Mouse (Mus musculus): ENCODE results near the gene Lpcat2. TPM values are rescaled to one million over a fixed set of nuclear protein-coding genes. Genes with fewer than 3 reads are reported as not detected.

Gene Lpcat2
- polyA plus RNA-seq, 1 experiment from 2014 or later, result 8.5 TPM

- no peak for DNase-seq (ENCODE audit: low spot score)
- peaks cover 8% of the 10 kb centered on the region; the same call in 1 of the 2 replicates for H3K36me3 ChIP-seq (ENCODE audit: control insufficient read depth, insufficient read depth, low read length)
- ATAC-seq (ENCODE audit: insufficient number of reproducible peaks, low FRiP score, low TSS enrichment, low read depth), result no peak
- no peaks in the 10 kb centered on the region for H3K9me3 ChIP-seq (ENCODE audit: control insufficient read depth, low read length)
- H3K9ac ChIP-seq (ENCODE audit: low read length), result no peak overlapping the region
- H3K4me3 ChIP-seq (ENCODE audit: low read depth, low read length), result no peak overlapping the region
- no peak overlapping the region for H3K4me2 ChIP-seq (ENCODE audit: low read depth, severe bottlenecking)
- H3K27ac ChIP-seq (replicated peaks; ENCODE audit: low read depth, low read length), result no peak overlapping the region
- no peaks in the 10 kb centered on the region for H3K4me1 ChIP-seq (ENCODE audit: control insufficient read depth, insufficient read depth, low read length)
- WGBS, result 78% methylated on average over 9 of the region's 9 CpGs
- no peaks in the 10 kb centered on the region for H3K27me3 ChIP-seq (ENCODE audit: control insufficient read depth, insufficient read depth, low read length)
Measured at GRCm38 (mm10) chr8:92847299-92847698, 7.8 kb upstream of the Lpcat2 start.

- no peak for ATAC-seq (ENCODE audit: insufficient number of reproducible peaks, low FRiP score, low TSS enrichment, low read depth)
- no peak for DNase-seq (ENCODE audit: low spot score)
- Histone ChIP-seq H3K4me3 (ENCODE audit: low read depth, low read length) (no peak overlapping the region), H3K9me3 (ENCODE audit: control insufficient read depth, low read length) (no peaks in the 10 kb centered on the region), H3K4me1 (ENCODE audit: control insufficient read depth, insufficient read depth, low read length) (no peaks in the 10 kb centered on the region), H3K4me2 (ENCODE audit: low read depth, severe bottlenecking) (no peak overlapping the region), H3K27me3 (ENCODE audit: control insufficient read depth, insufficient read depth, low read length) (no peaks in the 10 kb centered on the region), H3K36me3 (ENCODE audit: control insufficient read depth, insufficient read depth, low read length) (peaks cover 6% of the 10 kb centered on the region; the same call in 1 of the 2 replicates), H3K27ac (replicated peaks; ENCODE audit: low read depth, low read length) (no peak overlapping the region), H3K9ac (ENCODE audit: low read length) (no peak overlapping the region)
- 76% methylated on average over 6 of the region's 6 CpGs for WGBS
Measured at GRCm38 (mm10) chr8:92849261-92849660, 5.9 kb upstream of the Lpcat2 start.

GRCm38 (mm10) chr8:92850239-92850638 is 4.9 kb upstream of the Lpcat2 start:
- Histone ChIP-seq H3K27ac (replicated peaks; ENCODE audit: low read depth, low read length) (no peak overlapping the region), H3K4me3 (ENCODE audit: low read depth, low read length) (no peak overlapping the region), H3K4me1 (ENCODE audit: control insufficient read depth, insufficient read depth, low read length) (no peaks in the 10 kb centered on the region), H3K9ac (ENCODE audit: low read length) (no peak overlapping the region), H3K27me3 (ENCODE audit: control insufficient read depth, insufficient read depth, low read length) (no peaks in the 10 kb centered on the region), H3K4me2 (ENCODE audit: low read depth, severe bottlenecking) (no peak overlapping the region), H3K36me3 (ENCODE audit: control insufficient read depth, insufficient read depth, low read length) (peaks cover 5% of the 10 kb centered on the region; the same call in 1 of the 2 replicates), H3K9me3 (ENCODE audit: control insufficient read depth, low read length) (no peaks in the 10 kb centered on the region)
- DNase-seq (ENCODE audit: low spot score), result no peak
- no peak for ATAC-seq (ENCODE audit: insufficient number of reproducible peaks, low FRiP score, low TSS enrichment, low read depth)
- WGBS, result 88% methylated on average over 4 of the region's 4 CpGs

GRCm38 (mm10) chr8:92851381-92851780 is 3.8 kb upstream of the Lpcat2 start:
- no peaks in the 10 kb centered on the region for H3K4me1 ChIP-seq (ENCODE audit: control insufficient read depth, insufficient read depth, low read length)
- peaks cover 3% of the 10 kb centered on the region; the same call in 1 of the 2 replicates for H3K36me3 ChIP-seq (ENCODE audit: control insufficient read depth, insufficient read depth, low read length)
- WGBS, result 86% methylated on average over 3 of the region's 3 CpGs
- no peak overlapping the region for H3K9ac ChIP-seq (ENCODE audit: low read length)
- H3K9me3 ChIP-seq (ENCODE audit: control insufficient read depth, low read length), result no peaks in the 10 kb centered on the region
- no peak overlapping the region for H3K27ac ChIP-seq (replicated peaks; ENCODE audit: low read depth, low read length)
- H3K4me3 ChIP-seq (ENCODE audit: low read depth, low read length), result no peak overlapping the region
- no peak overlapping the region for H3K4me2 ChIP-seq (ENCODE audit: low read depth, severe bottlenecking)
- no peaks in the 10 kb centered on the region for H3K27me3 ChIP-seq (ENCODE audit: control insufficient read depth, insufficient read depth, low read length)
- DNase-seq (ENCODE audit: low spot score), result no peak
- ATAC-seq (ENCODE audit: insufficient number of reproducible peaks, low FRiP score, low TSS enrichment, low read depth), result no peak

GRCm38 (mm10) chr8:92853188-92853983 is 1.8 kb upstream of the Lpcat2 start:
- no peak for ATAC-seq (ENCODE audit: insufficient number of reproducible peaks, low FRiP score, low TSS enrichment, low read depth)
- Histone ChIP-seq H3K27ac (replicated peaks; ENCODE audit: low read depth, low read length) (no peak overlapping the region), H3K36me3 (ENCODE audit: control insufficient read depth, insufficient read depth, low read length) (peaks cover 3% of the 10 kb centered on the region; the same call in 1 of the 2 replicates), H3K4me2 (ENCODE audit: low read depth, severe bottlenecking) (no peak overlapping the region), H3K9me3 (ENCODE audit: control insufficient read depth, low read length) (no peaks in the 10 kb centered on the region), H3K4me3 (ENCODE audit: low read depth, low read length) (no peak overlapping the region), H3K27me3 (ENCODE audit: control insufficient read depth, insufficient read depth, low read length) (no peaks in the 10 kb centered on the region), H3K9ac (ENCODE audit: low read length) (no peak overlapping the region), H3K4me1 (ENCODE audit: control insufficient read depth, insufficient read depth, low read length) (no peaks in the 10 kb centered on the region)
- 68% methylated on average over 18 of the region's 18 CpGs for WGBS
- no peak for DNase-seq (ENCODE audit: low spot score)

DNA sequence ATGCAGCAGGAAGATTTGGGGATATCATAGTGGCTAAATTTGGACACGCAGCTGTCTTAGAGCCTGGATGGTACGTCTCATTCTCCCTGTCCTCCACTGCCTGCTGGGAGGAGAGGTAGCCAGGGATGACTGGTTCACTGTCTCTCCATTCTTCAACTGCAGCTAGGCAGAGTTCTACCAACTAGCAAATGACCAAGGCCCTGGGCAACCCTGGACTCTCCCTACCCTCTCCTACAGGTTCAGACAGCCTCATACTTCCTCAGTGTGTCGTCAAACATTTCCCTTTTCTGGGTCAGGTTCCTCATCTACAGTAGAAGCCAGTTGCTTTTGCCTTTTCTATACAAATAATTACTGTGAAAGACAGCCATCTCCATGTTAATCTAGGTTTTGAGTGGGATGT is 466 bp upstream of the Lpcat2 start:
- WGBS, result 90% methylated on average over 3 of the region's 3 CpGs
- H3K27ac ChIP-seq (replicated peaks; ENCODE audit: low read depth, low read length), result no peak overlapping the region
- DNase-seq (ENCODE audit: low spot score) (no peak), ATAC-seq (ENCODE audit: insufficient number of reproducible peaks, low FRiP score, low TSS enrichment, low read depth) (no peak)
- H3K4me1 ChIP-seq (ENCODE audit: control insufficient read depth, insufficient read depth, low read length), result no peaks in the 10 kb centered on the region
- H3K27me3 ChIP-seq (ENCODE audit: control insufficient read depth, insufficient read depth, low read length), result no peaks in the 10 kb centered on the region
- H3K36me3 ChIP-seq (ENCODE audit: control insufficient read depth, insufficient read depth, low read length), result no peaks in the 10 kb centered on the region; the same call in 1 of the 2 replicates
- no peak overlapping the region for H3K4me3 ChIP-seq (ENCODE audit: low read depth, low read length)
- H3K9ac ChIP-seq (ENCODE audit: low read length), result no peak overlapping the region
- no peaks in the 10 kb centered on the region for H3K9me3 ChIP-seq (ENCODE audit: control insufficient read depth, low read length)
- H3K4me2 ChIP-seq (ENCODE audit: low read depth, severe bottlenecking), result peak overlapping the region; percentile 74; the same call in 1 of the 2 replicates

- peak overlapping the region; percentile 74; the same call in 1 of the 2 replicates for H3K4me2 ChIP-seq (ENCODE audit: low read depth, severe bottlenecking)
- DNase-seq (ENCODE audit: low spot score) (no peak), ATAC-seq (ENCODE audit: insufficient number of reproducible peaks, low FRiP score, low TSS enrichment, low read depth) (no peak)
- WGBS, result 91% methylated on average over 7 of the region's 7 CpGs
- H3K4me3 ChIP-seq (ENCODE audit: low read depth, low read length), result peak overlapping the region; percentile 60; the same call in 1 of the 2 replicates
- no peak overlapping the region for H3K9ac ChIP-seq (ENCODE audit: low read length)
- no peaks in the 10 kb centered on the region for H3K4me1 ChIP-seq (ENCODE audit: control insufficient read depth, insufficient read depth, low read length)
- H3K27me3 ChIP-seq (ENCODE audit: control insufficient read depth, insufficient read depth, low read length), result no peaks in the 10 kb centered on the region
- no peaks in the 10 kb centered on the region; the same call in 1 of the 2 replicates for H3K36me3 ChIP-seq (ENCODE audit: control insufficient read depth, insufficient read depth, low read length)
- no peaks in the 10 kb centered on the region for H3K9me3 ChIP-seq (ENCODE audit: control insufficient read depth, low read length)
- no peak overlapping the region for H3K27ac ChIP-seq (replicated peaks; ENCODE audit: low read depth, low read length)
Measured at GRCm38 (mm10) chr8:92856273-92856986, 1.3 kb downstream of the Lpcat2 start.

DNA sequence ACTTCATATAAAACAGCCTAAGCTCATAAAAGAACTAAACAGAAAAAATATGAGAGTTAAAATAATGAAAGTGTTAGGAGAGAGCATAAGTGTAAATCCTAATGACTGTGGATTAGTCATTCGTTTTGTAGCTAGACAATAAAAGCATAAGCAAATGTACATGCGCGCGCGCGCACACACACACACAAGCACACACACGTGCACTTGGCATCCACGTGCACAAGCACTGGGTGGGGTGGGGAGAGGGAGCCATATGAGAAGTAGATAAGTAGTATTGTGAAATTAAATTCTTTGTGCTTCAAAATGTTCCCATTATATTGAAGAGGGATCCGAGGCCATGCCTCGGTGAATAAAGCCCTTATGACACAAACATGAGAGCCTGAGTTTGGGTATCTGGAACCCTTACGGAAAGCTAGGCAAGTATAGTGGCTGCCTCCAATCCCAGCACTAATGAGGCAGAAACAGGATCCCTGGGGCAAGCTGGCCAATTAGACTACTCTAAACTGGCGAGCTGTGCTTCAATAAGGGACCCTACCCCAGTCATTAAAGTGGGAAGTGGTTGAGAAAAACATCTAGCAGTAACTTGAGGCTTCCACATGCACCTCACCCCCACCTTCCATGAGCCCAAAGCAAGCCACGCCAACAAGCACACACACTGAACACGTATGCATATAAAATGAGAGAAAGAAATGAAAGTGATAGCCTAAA is 3.5 kb downstream of the Lpcat2 start:
- WGBS, result 65% methylated on average over 14 of the region's 14 CpGs
- H3K9ac ChIP-seq (ENCODE audit: low read length), result no peak overlapping the region
- H3K36me3 ChIP-seq (ENCODE audit: control insufficient read depth, insufficient read depth, low read length), result no peaks in the 10 kb centered on the region; the same call in 1 of the 2 replicates
- H3K9me3 ChIP-seq (ENCODE audit: control insufficient read depth, low read length), result no peaks in the 10 kb centered on the region; the same call in 1 of the 2 replicates
- no peak overlapping the region for H3K27ac ChIP-seq (replicated peaks; ENCODE audit: low read depth, low read length)
- no peaks in the 10 kb centered on the region for H3K27me3 ChIP-seq (ENCODE audit: control insufficient read depth, insufficient read depth, low read length)
- 0 out of 2 replicates have a peak, but pooled peaks have one; percentile 32 for ATAC-seq (ENCODE audit: insufficient number of reproducible peaks, low FRiP score, low TSS enrichment, low read depth)
- no peak overlapping the region for H3K4me3 ChIP-seq (ENCODE audit: low read depth, low read length)
- peak; percentile 61 for DNase-seq (ENCODE audit: low spot score)
- H3K4me2 ChIP-seq (ENCODE audit: low read depth, severe bottlenecking), result no peak overlapping the region
- H3K4me1 ChIP-seq (ENCODE audit: control insufficient read depth, insufficient read depth, low read length), result no peaks in the 10 kb centered on the region
